Mouse (Mus musculus) kidney, adult 2 months (tissue): ENCODE data around the gene Cog5. TPM values are rescaled to one million over a fixed set of nuclear protein-coding genes. Genes with fewer than 3 reads are reported as not detected.

Source experiments
- DNase-seq: peaks from one replicate; pipeline ENCODE4 v3.0.0; 2021
- H3K27ac ChIP-seq: fragments of 200-500 bp; 2 replicates; pipeline ENCODE4 v1.5.1; 2012; ENCODE audit warnings: low read depth, low read length, control low read depth, inconsistent platforms; ENCODE audit not compliant: insufficient read depth
- H3K27me3 ChIP-seq: fragments of 200-500 bp; replicated peaks from 2 replicates; pipeline ENCODE4 v1.6.1; 2012; ENCODE audit warnings: mild to moderate bottlenecking, moderate library complexity, low read length, inconsistent platforms; ENCODE audit not compliant: control insufficient read depth, insufficient read depth
- H3K36me3 ChIP-seq: fragments of 200-500 bp; 2 replicates; pipeline ENCODE4 v1.6.1; 2012; ENCODE audit warnings: mild to moderate bottlenecking, moderate library complexity, low read length, inconsistent platforms; ENCODE audit not compliant: control insufficient read depth, insufficient read depth
- H3K4me1 ChIP-seq: fragments of 200-500 bp; 2 replicates; pipeline ENCODE4 v1.6.1; 2011; ENCODE audit warnings: low read length; ENCODE audit not compliant: control insufficient read depth, insufficient read depth
- H3K4me3 ChIP-seq: fragments of 200-500 bp; 2 replicates; pipeline ENCODE4 v1.5.1; 2011; ENCODE audit warnings: mild to moderate bottlenecking, low read depth, low read length, control low read depth; ENCODE audit not compliant: insufficient read depth
- CTCF ChIP-seq: fragments of 200-500 bp; conservative IDR thresholded peaks from 2 replicates; pipeline ENCODE4 v1.5.1; 2011; ENCODE audit warnings: low read depth, mild to moderate bottlenecking, control low read depth, low read length, moderate library complexity, mixed read lengths; ENCODE audit not compliant: insufficient read depth, insufficient read length
- POLR2A ChIP-seq: fragments of 200-500 bp; IDR thresholded peaks from one replicate; pipeline ENCODE4 v1.6.1; 2011; ENCODE audit warnings: low read depth, low read length, control low read depth
- WGBS: fragments of 180-500 bp; shearing (Covaris S2); methylation state at CpG from one replicate; pipeline ENCODE4 v1.1.7; 2018; 5-methylcytosine and 5-hydroxymethylcytosine counted together
- polyA plus RNA-seq: library from polyadenylated mRNA; depleted of rRNA; stranded (reverse); fragments of >200 nt; gene quantifications from 2 replicates; pipeline ENCODE4 v1.2.3, GENCODE M21; 2012

Gene Cog5
- polyA plus RNA-seq, 1 experiment: 16.7 TPM

DNA sequence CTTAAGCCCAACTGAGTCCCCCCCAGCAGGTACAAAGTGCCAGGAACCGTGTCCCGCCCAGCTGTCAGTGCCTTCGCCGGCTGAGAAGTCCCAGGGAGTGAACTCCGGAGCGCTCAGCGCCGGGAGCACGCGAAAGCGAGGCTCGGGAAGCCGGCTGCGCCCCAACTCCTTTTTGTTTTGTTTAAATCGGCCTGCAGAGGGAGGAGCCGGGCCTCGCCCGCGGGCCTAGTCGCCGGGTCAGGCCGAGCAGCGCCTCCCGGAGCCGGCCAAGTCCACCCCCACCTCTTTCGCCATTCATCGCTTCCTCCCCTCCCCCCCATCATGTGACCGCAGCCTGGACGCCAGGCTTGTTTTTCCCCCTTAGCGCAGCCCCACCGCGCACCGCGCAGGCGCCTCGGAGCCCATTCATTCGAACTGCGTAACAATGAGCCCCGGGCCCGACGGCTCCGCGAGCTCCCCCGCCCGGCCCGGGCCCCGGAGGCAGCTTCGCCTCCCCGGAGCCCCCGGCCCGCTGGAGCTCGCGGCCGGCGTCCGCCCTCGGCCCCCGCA is 294.6 kb downstream of the Cog5 start:
- Histone ChIP-seq H3K27ac (peak overlapping the region; percentile 85), H3K4me1 (0 out of 2 replicates have a peak, but pooled peaks cover 3% of the 10 kb centered on the region), H3K27me3 (no peaks in the 10 kb centered on the region), H3K36me3 (no peaks in the 10 kb centered on the region), H3K4me3 (peak overlapping the region; percentile 70)
- WGBS: under 1% methylated on average over 58 of the region's 58 CpGs
- TF ChIP-seq POLR2A (no peak), CTCF (0 out of 2 replicates have a peak, but pooled peaks have one; percentile 5)
- DNase-seq: peak; percentile 97

DNA sequence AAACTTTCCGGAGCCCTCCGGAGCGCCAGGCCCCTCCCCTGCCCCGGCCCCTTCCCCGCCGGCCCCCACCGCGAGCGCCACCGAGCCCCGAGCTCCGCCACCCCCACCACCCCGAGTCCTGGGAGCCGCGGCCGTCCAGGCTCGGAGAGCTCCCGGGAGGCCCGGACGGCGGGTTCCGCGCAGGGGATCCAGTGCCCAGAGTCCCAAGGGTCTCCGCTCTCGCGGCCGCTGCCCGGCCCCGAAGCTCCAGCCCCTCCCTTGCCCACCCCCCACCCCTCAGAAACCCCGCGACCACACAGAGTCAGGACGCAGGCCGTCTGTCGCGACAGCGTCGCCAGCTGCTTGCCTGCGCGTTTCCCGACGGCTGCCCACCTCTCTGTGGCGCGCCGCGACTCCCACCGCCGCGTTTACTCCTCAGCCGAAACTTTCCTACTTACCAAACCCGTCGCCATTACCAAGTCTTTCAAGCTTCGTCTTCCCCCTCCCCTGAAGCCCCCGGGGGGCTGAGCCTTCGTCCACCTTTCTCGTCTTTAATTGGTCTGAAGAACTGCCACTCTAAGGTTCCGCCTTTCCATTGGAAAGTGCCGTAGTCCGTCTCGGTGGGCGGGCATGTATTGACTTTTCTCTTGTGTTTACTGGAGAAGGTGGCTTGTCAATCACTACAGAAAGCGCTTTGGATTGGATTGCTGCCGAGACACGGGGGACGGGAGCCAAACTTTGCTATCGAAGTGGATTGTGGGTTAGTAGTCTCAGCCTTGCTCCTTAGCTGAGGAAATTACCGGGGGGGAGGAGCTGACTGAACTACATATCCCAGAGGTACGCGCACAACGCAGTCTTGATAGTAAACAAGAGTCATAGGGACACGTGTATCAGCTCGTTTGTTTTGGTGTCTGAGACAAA is 295.3 kb downstream of the Cog5 start, which contains the start of gene Hbp1:
TSS of gene Hbp1 (minus strand) at position 777 of the 900 bp plus-strand sequence.
- peak within 1 kb of the TSS; percentile 91 for H3K27ac ChIP-seq
- DNase-seq: peak; percentile 100
- 0 out of 2 replicates have a peak, but pooled peaks cover 3% of the 10 kb centered on the region for H3K4me1 ChIP-seq
- no peaks in the 10 kb centered on the region for H3K27me3 ChIP-seq
- TF ChIP-seq CTCF (no peak), POLR2A (no peak)
- peak within 1 kb of the TSS; percentile 70 for H3K4me3 ChIP-seq
- WGBS: 4% methylated on average over 66 of the region's 71 CpGs
- no peaks in the 10 kb centered on the region for H3K36me3 ChIP-seq

DNA sequence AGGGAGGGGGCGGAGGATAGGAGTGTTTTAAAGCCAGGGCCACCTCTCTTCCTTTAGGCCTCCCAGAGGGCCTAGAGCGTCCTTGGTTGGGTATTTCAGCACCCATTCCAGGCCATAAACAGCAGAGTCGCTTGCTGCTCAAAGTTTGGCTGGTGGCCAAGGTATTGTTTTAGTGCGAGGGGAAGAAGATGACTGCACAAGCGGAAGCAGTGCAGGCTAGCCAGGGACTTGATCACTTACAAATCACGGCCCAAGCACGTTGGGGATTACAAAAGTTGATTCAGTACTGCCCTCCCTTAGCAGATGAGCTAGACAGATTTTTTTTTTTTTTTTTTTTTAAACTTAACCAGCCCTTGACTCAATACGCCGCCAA is 296.0 kb downstream of the Cog5 start:
- Histone ChIP-seq H3K36me3 (no peaks in the 10 kb centered on the region), H3K27ac (peak overlapping the region; percentile 91), H3K4me1 (0 out of 2 replicates have a peak, but pooled peaks cover 3% of the 10 kb centered on the region), H3K27me3 (no peaks in the 10 kb centered on the region), H3K4me3 (peak overlapping the region; percentile 58)
- TF ChIP-seq CTCF: no peak
- no peak for TF ChIP-seq POLR2A
- WGBS: 1% methylated on average over 9 of the region's 9 CpGs
- no peak for DNase-seq

DNA sequence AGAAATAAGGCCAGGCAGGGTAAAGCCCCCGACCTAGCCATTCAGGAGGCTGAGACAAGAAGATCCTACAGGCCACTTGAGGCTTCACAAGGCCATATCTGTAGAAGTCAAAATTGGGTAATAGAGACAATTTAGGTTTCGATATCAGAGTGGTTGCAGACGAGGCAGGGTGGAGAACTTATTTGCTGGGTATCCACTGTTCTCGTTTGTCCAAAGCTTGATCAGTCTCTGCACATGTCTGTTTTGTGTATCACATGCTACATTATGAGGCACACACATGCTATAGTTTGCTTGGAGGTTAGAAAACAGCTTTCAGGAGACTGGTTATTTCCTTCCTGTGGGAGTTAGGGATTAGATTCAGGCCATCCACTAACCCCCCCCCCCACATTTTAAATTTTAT is 301.2 kb downstream of the Cog5 start:
- TF ChIP-seq POLR2A (no peak), CTCF (no peak)
- H3K27ac ChIP-seq: no peak overlapping the region
- DNase-seq: no peak
- H3K4me1 ChIP-seq: no peaks in the 10 kb centered on the region
- WGBS: 94% methylated on average over 4 of the region's 4 CpGs
- no peaks in the 10 kb centered on the region for H3K27me3 ChIP-seq
- H3K4me3 ChIP-seq: no peak overlapping the region
- no peaks in the 10 kb centered on the region for H3K36me3 ChIP-seq

DNA sequence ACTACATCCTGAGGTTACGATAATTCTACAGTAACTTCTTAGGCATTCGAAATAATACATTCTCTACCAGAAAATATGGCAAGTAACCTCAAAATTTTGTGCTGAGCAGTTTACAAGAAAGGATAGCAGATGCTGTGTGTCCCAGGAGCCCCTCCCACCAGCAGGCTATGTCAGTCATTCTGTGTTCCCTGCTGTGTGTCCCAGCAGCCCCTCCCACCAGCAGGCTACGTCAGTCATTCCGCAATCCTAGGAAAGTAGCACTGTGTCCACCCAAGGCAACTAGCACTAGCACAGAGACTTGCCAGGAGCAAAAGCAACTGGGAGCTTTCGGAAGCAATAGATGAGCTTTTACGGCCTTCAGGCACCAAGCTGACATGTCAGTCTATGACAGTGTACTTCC is 309.4 kb downstream of the Cog5 start:
- no peak for DNase-seq
- Histone ChIP-seq H3K27me3 (no peaks in the 10 kb centered on the region), H3K36me3 (no peaks in the 10 kb centered on the region), H3K4me1 (no peaks in the 10 kb centered on the region), H3K4me3 (no peak overlapping the region), H3K27ac (no peak overlapping the region)
- TF ChIP-seq CTCF: no peak
- no peak for TF ChIP-seq POLR2A
- 90% methylated on average over 6 of the region's 6 CpGs for WGBS

DNA sequence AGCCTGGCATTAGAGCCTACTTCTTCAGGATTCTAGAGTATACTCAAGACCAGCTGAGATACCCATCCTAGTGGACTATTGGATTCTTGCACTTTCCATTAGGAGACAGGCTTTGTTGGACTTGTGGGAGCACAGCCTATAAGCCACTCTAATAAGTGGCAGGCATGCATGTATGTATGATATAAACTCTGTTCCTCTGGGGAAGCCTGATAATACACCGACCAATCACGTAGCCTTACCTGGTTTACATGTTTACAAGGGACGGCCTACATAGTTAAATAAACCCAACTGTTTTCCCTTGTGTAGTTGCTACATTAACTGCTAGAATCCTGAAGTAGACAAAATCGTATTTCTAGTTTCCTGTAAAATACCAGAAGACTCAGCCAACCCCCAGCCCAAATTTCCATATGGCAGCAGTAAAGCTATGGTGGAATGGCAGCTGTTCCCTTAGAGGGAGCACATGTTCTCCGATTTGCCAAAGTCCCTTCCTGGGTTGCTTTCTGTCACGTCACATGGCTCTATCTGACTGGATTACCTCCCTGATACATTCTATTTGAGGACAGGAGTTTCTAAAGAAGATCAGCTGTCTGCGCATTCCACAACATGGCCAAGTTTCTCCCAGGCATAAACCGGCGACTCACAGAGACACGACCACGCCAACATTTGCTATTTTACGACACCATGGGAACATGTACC is 311.0 kb downstream of the Cog5 start:
- Histone ChIP-seq H3K4me1 (no peaks in the 10 kb centered on the region), H3K4me3 (no peak overlapping the region), H3K27me3 (no peaks in the 10 kb centered on the region), H3K27ac (no peak overlapping the region), H3K36me3 (no peaks in the 10 kb centered on the region)
- TF ChIP-seq CTCF (no peak), POLR2A (no peak)
- no peak for DNase-seq
- 89% methylated on average over 12 of the region's 12 CpGs for WGBS

DNA sequence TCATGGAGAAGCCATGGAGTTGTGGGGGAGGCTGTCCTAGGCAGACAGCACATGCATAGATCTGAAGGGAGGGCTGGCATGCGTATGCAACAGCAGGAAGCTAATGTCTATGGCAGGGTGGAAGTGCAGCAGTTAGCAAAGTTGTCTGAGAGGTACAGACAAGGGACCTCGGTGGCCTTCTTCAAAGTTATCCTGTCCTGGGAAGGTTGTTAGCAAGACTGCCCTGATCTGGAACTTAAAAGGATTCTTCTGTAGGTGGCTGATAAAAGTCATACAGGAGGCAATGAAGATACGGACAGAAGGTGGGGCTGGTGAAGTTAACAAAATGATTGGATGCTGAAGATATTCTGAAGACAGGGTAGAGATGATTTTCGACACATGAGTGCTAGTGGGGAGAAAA is 311.7 kb downstream of the Cog5 start:
- Histone ChIP-seq H3K36me3 (no peaks in the 10 kb centered on the region), H3K27me3 (no peaks in the 10 kb centered on the region), H3K4me1 (no peaks in the 10 kb centered on the region), H3K4me3 (no peak overlapping the region), H3K27ac (no peak overlapping the region)
- no peak for DNase-seq
- WGBS: 87% methylated on average over 4 of the region's 4 CpGs
- TF ChIP-seq POLR2A: no peak
- TF ChIP-seq CTCF: no peak
